ENCODE assay signal across 12 mouse cellular contexts in genomic region chr2:137153825-137154224, GRCm38 (mm10). TPM values are rescaled to one million over a fixed set of nuclear protein-coding genes. Genes with fewer than 3 reads are reported as not detected.
A peak's percentile ranks its signal among the peaks of the same experiment; 100 is the strongest.
DNase-seq lines count a peak whose midpoint lies in the region; ATAC-seq and TF ChIP-seq lines count a peak whose summit lies in the region.
"Had no signal": no experiment of that assay in that cellular context is flagged by ENCODE, and none has a peak within 500 bp of the region (broad histone marks: within the 10 kb centered on the region; RNA-seq: fewer than 3 reads in every experiment).

No protein-coding gene starts in this region.

- no peak overlapping the region for H3K4me3 ChIP-seq in hindbrain, embryonic 11.5 days (ENCODE audit: low read depth, low read length)
- no peak overlapping the region for H3K4me3 ChIP-seq in hindbrain, embryonic 12.5 days
- H3K4me3 ChIP-seq in intestine, postnatal 0 days (ENCODE audit: low read depth, low read length) = no peak overlapping the region
- H3K4me3 ChIP-seq: megakaryocyte, embryonic 14.5 days had no signal

- H3K27ac ChIP-seq in hindbrain, embryonic 11.5 days (ENCODE audit: low read depth, low read length) = no peak overlapping the region
- H3K27ac ChIP-seq in hindbrain, embryonic 12.5 days = no peak overlapping the region
- no peak overlapping the region for H3K27ac ChIP-seq in intestine, postnatal 0 days (ENCODE audit: low read depth, low read length)

- 68% methylated on average over 4 of the region's 4 CpGs for WGBS in hindbrain, embryonic 11.5 days
- 56% methylated on average over 4 of the region's 4 CpGs for WGBS in hindbrain, embryonic 12.5 days
- WGBS in intestine, postnatal 0 days = 23% methylated on average over 4 of the region's 4 CpGs

- DNase-seq in hindbrain, embryonic 11.5 days (ENCODE audit: low spot score) = no peak
- peak; percentile 16 for DNase-seq in Muller cell, postnatal 12 days (ENCODE audit: inconsistent ontology term)
- DNase-seq in kidney, postnatal 10 days = peak; percentile 19
- DNase-seq in right cerebral cortex, postnatal 4 days = no peak
- no peak for DNase-seq in frontal cortex, postnatal 10 days (ENCODE audit: low spot score in 2 of 2)
- DNase-seq: cerebellum, adult 18-20 months; gastrocnemius, postnatal 14 days; heart, postnatal 14 days had no signal

- no peaks in the 10 kb centered on the region for H3K27me3 ChIP-seq in hindbrain, embryonic 11.5 days (ENCODE audit: control insufficient read depth, insufficient read depth, low read length)
- H3K27me3 ChIP-seq in hindbrain, embryonic 12.5 days = no peaks in the 10 kb centered on the region
- H3K27me3 ChIP-seq in intestine, postnatal 0 days (replicated peaks; ENCODE audit: control insufficient read depth, insufficient read depth, low read length) = no peaks in the 10 kb centered on the region
- H3K27me3 ChIP-seq: megakaryocyte, embryonic 14.5 days had no signal

- no peaks in the 10 kb centered on the region for H3K4me1 ChIP-seq in hindbrain, embryonic 11.5 days (replicated peaks; ENCODE audit: control insufficient read depth, insufficient read depth, low read length)
- 0 out of 2 replicates have a peak, but pooled peaks cover 7% of the 10 kb centered on the region for H3K4me1 ChIP-seq in hindbrain, embryonic 12.5 days
- no peaks in the 10 kb centered on the region for H3K4me1 ChIP-seq in intestine, postnatal 0 days (replicated peaks; ENCODE audit: control insufficient read depth, insufficient read depth, low read length)
- H3K4me1 ChIP-seq: megakaryocyte, embryonic 14.5 days had no signal

- H3K36me3 ChIP-seq in hindbrain, embryonic 11.5 days (ENCODE audit: control insufficient read depth, insufficient read depth, low read length) = no peaks in the 10 kb centered on the region
- no peaks in the 10 kb centered on the region for H3K36me3 ChIP-seq in hindbrain, embryonic 12.5 days
- H3K36me3 ChIP-seq in intestine, postnatal 0 days (ENCODE audit: control insufficient read depth, insufficient read depth) = no peaks in the 10 kb centered on the region

- ATAC-seq in hindbrain, embryonic 11.5 days (ENCODE audit: low FRiP score) = peak; percentile 18
- no peak for ATAC-seq in hindbrain, embryonic 12.5 days (ENCODE audit: low FRiP score)
- ATAC-seq in intestine, postnatal 0 days = peak; percentile 38; the same call in 1 of the 2 replicates
- ATAC-seq: lung, postnatal 0 days had no signal

- H3K4me2 ChIP-seq in hindbrain, embryonic 11.5 days (replicated peaks; ENCODE audit: low read depth, low read length) = no peak overlapping the region
- H3K4me2 ChIP-seq in hindbrain, embryonic 12.5 days (replicated peaks) = no peak overlapping the region
- no peak overlapping the region for H3K4me2 ChIP-seq in intestine, postnatal 0 days (replicated peaks; ENCODE audit: low read depth)

- TF ChIP-seq CTCF in intestine, postnatal 0 days (IDR thresholded peaks at IDR 0.05; ENCODE audit: low read depth) = no peak

- no peak overlapping the region for H3K9ac ChIP-seq in hindbrain, embryonic 11.5 days (ENCODE audit: low read depth, low read length)
- H3K9ac ChIP-seq in hindbrain, embryonic 12.5 days = no peak overlapping the region
- H3K9ac ChIP-seq in intestine, postnatal 0 days (ENCODE audit: low read depth, low read length) = no peak overlapping the region

- no peaks in the 10 kb centered on the region for H3K9me3 ChIP-seq in hindbrain, embryonic 11.5 days (ENCODE audit: control insufficient read depth, low read length)
- no peaks in the 10 kb centered on the region for H3K9me3 ChIP-seq in hindbrain, embryonic 12.5 days (replicated peaks)
- H3K9me3 ChIP-seq in intestine, postnatal 0 days (ENCODE audit: control insufficient read depth) = no peaks in the 10 kb centered on the region

RNA-seq across cellular contexts. Expression of gene Jag1, which starts 37.4 kb away (rescaled TPM):
- 21.3 and 22.1 TPM in 2 replicates for polyA plus RNA-seq in hindbrain, embryonic 11.5 days (2014; fragmentation: Nextera tagmentation; extraction: Ambion mirVana)
- polyA plus RNA-seq in hindbrain, embryonic 12.5 days (2016; fragmentation: Nextera tagmentation; extraction: Ambion mirVana) = 31.6 and 34.0 TPM in 2 replicates
- 6.0 and 6.9 TPM in 2 replicates for polyA plus RNA-seq in intestine, postnatal 0 days (2015; fragmentation: Nextera tagmentation; extraction: Ambion mirVana)

Comparison
In these comparisons a context has a peak if more than half of its experiments do, and no peak if none do; other contexts are left out.
1. DNase-seq: peak in Muller cell, postnatal 12 days (single experiment) and kidney, postnatal 10 days (single experiment); none in hindbrain, embryonic 11.5 days (single experiment), right cerebral cortex, postnatal 4 days (single experiment) and frontal cortex, postnatal 10 days (0 of 2).